Mouse (Mus musculus) embryo, embryonic 10.5 days (tissue): ENCODE measurements at regions not wholly inside any gene's neighbourhood (a gene's known extent, or its start where the extent isn't known, plus 50 kb on each side); places are given as distances from the start of the nearest gene placed in this dataset.

ENCODE experiments used
- DNase-seq: peaks from one replicate; pipeline ENCODE4 v3.0.0-alpha.2; 2015; ENCODE audit warnings: low spot score

- no peak for DNase-seq
These were observed 718.9 kb upstream of the Isx start for GRCm38 (mm10) chr8:74153914-74154540.

GRCm38 (mm10) chr8:74169561-74169960 lies 703.4 kb upstream of the Isx start:
- DNase-seq = no peak

GRCm38 (mm10) chr8:74170702-74171101 lies 702.3 kb upstream of the Isx start:
- no peak for DNase-seq

- peak; percentile 36 for DNase-seq
These were observed 701.9 kb upstream of the Isx start for GRCm38 (mm10) chr8:74171113-74171512.

- peak; percentile 5 for DNase-seq
These were observed 668.4 kb upstream of the Isx start for GRCm38 (mm10) chr8:74204601-74205000.

- no peak for DNase-seq
These were observed 664.7 kb upstream of the Isx start for GRCm38 (mm10) chr8:74208292-74208691.

GRCm38 (mm10) chr8:74216776-74217175 lies 656.2 kb upstream of the Isx start:
- no peak for DNase-seq
